Mouse (Mus musculus): ENCODE measurements around the gene Kcns3. TPM values are rescaled to one million over a fixed set of nuclear protein-coding genes. Genes with fewer than 3 reads are reported as not detected.

Kcns3 gene
- polyA plus RNA-seq, 1 experiment from 2014 or later, result 8.8 TPM

- H3K36me3 ChIP-seq (ENCODE audit: insufficient read depth, low read length), result no peaks in the 10 kb centered on the region
- peak; percentile 92 for TF ChIP-seq CTCF (IDR thresholded peaks at IDR 0.05)
- TF ChIP-seq EP300 (IDR thresholded peaks at IDR 0.05), result no peak
- H3K9me3 ChIP-seq (ENCODE audit: low read length), result no peaks in the 10 kb centered on the region
- H3K4me2 ChIP-seq (replicated peaks; ENCODE audit: low read depth, low read length), result peak overlapping the region; percentile 19
- no peak overlapping the region for H3K4me3 ChIP-seq (ENCODE audit: low read depth, low read length)
- H3K9ac ChIP-seq (replicated peaks; ENCODE audit: low read depth), result no peak overlapping the region
- H3K27ac ChIP-seq (ENCODE audit: low read length), result no peak overlapping the region
- no peaks in the 10 kb centered on the region for H3K4me1 ChIP-seq (ENCODE audit: insufficient read depth, low read depth, low read length)
- H3K27me3 ChIP-seq (replicated peaks; ENCODE audit: insufficient read depth, low read length), result no peaks in the 10 kb centered on the region
- peak; percentile 87 for DNase-seq (ENCODE audit: low spot score)
- peak; percentile 89 for ATAC-seq
- 24% methylated on average over 11 of the region's 11 CpGs for WGBS
These were observed 27.8 kb upstream of the Kcns3 start for GRCm38 (mm10) chr12:11178486-11179154.

GRCm38 (mm10) chr12:11177408-11178394, 26.8 kb upstream of the Kcns3 start:
- Histone ChIP-seq H3K4me1 (ENCODE audit: insufficient read depth, low read depth, low read length) (no peaks in the 10 kb centered on the region), H3K27me3 (replicated peaks; ENCODE audit: insufficient read depth, low read length) (no peaks in the 10 kb centered on the region), H3K9me3 (ENCODE audit: low read length) (no peaks in the 10 kb centered on the region), H3K9ac (replicated peaks; ENCODE audit: low read depth) (no peak overlapping the region), H3K27ac (ENCODE audit: low read length) (no peak overlapping the region), H3K4me3 (ENCODE audit: low read depth, low read length) (no peak overlapping the region), H3K36me3 (ENCODE audit: insufficient read depth, low read length) (no peaks in the 10 kb centered on the region), H3K4me2 (replicated peaks; ENCODE audit: low read depth, low read length) (no peak overlapping the region)
- peak; percentile 33 for DNase-seq (ENCODE audit: low spot score)
- WGBS, result 19% methylated on average over 5 of the region's 5 CpGs
- TF ChIP-seq EP300 (IDR thresholded peaks at IDR 0.05) (no peak), CTCF (IDR thresholded peaks at IDR 0.05) (peak; percentile 33; the same call in 1 of the 2 replicates)
- no peak for ATAC-seq

GRCm38 (mm10) chr12:11158670-11159069, 7.8 kb upstream of the Kcns3 start:
- TF ChIP-seq EP300 (IDR thresholded peaks at IDR 0.05), result no peak
- no peak for TF ChIP-seq CTCF (IDR thresholded peaks at IDR 0.05)
- Histone ChIP-seq H3K36me3 (ENCODE audit: insufficient read depth, low read length) (no peaks in the 10 kb centered on the region), H3K4me1 (ENCODE audit: insufficient read depth, low read depth, low read length) (no peaks in the 10 kb centered on the region), H3K27ac (ENCODE audit: low read length) (no peak overlapping the region), H3K27me3 (replicated peaks; ENCODE audit: insufficient read depth, low read length) (no peaks in the 10 kb centered on the region), H3K9me3 (ENCODE audit: low read length) (no peaks in the 10 kb centered on the region), H3K4me2 (replicated peaks; ENCODE audit: low read depth, low read length) (no peak overlapping the region), H3K4me3 (ENCODE audit: low read depth, low read length) (no peak overlapping the region), H3K9ac (replicated peaks; ENCODE audit: low read depth) (no peak overlapping the region)
- 90% methylated on average over 3 of the region's 3 CpGs for WGBS
- no peak for ATAC-seq
- DNase-seq (ENCODE audit: low spot score), result no peak

- no peak for ATAC-seq
- no peak for TF ChIP-seq CTCF (IDR thresholded peaks at IDR 0.05)
- TF ChIP-seq EP300 (IDR thresholded peaks at IDR 0.05), result no peak
- no peak for DNase-seq (ENCODE audit: low spot score)
- WGBS, result 100% methylated on average over 1 of the region's 1 CpGs
- H3K9me3 ChIP-seq (ENCODE audit: low read length), result no peaks in the 10 kb centered on the region
- H3K27ac ChIP-seq (ENCODE audit: low read length), result no peak overlapping the region
- no peak overlapping the region for H3K4me2 ChIP-seq (replicated peaks; ENCODE audit: low read depth, low read length)
- H3K9ac ChIP-seq (replicated peaks; ENCODE audit: low read depth), result no peak overlapping the region
- H3K36me3 ChIP-seq (ENCODE audit: insufficient read depth, low read length), result no peaks in the 10 kb centered on the region
- 0 out of 2 replicates have a peak, but pooled peaks cover 7% of the 10 kb centered on the region for H3K27me3 ChIP-seq (replicated peaks; ENCODE audit: insufficient read depth, low read length)
- H3K4me3 ChIP-seq (ENCODE audit: low read depth, low read length), result no peak overlapping the region
- H3K4me1 ChIP-seq (ENCODE audit: insufficient read depth, low read depth, low read length), result no peaks in the 10 kb centered on the region
These were observed 4.3 kb upstream of the Kcns3 start for GRCm38 (mm10) chr12:11155123-11155522.

DNA sequence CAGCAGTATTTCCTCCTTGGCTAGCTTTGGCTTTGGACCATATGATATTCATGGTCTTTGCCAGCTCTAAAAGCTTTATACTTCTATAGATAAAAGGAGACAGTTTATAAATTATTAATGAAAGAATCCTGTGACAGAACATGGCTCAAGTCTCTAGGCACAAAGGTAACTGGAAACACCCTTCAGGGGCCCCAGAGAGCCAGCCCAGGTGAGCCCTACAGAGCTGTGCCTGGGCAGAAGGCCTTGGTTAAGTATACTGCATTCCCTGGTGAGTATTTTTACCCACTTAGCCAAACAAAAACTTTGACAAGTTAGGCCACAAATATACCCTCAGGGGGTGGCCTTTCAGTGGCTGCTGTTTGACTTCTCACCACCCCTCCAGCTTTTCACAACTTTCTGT, 2.7 kb upstream of the Kcns3 start:
- Histone ChIP-seq H3K36me3 (ENCODE audit: insufficient read depth, low read length) (no peaks in the 10 kb centered on the region), H3K27me3 (replicated peaks; ENCODE audit: insufficient read depth, low read length) (peaks cover 14% of the 10 kb centered on the region), H3K27ac (ENCODE audit: low read length) (no peak overlapping the region), H3K4me3 (ENCODE audit: low read depth, low read length) (no peak overlapping the region), H3K4me1 (ENCODE audit: insufficient read depth, low read depth, low read length) (no peaks in the 10 kb centered on the region), H3K9me3 (ENCODE audit: low read length) (no peaks in the 10 kb centered on the region), H3K9ac (replicated peaks; ENCODE audit: low read depth) (no peak overlapping the region), H3K4me2 (replicated peaks; ENCODE audit: low read depth, low read length) (no peak overlapping the region)
- no peak for DNase-seq (ENCODE audit: low spot score)
- TF ChIP-seq EP300 (IDR thresholded peaks at IDR 0.05), result no peak
- no peak for TF ChIP-seq CTCF (IDR thresholded peaks at IDR 0.05)
- ATAC-seq, result no peak

DNA sequence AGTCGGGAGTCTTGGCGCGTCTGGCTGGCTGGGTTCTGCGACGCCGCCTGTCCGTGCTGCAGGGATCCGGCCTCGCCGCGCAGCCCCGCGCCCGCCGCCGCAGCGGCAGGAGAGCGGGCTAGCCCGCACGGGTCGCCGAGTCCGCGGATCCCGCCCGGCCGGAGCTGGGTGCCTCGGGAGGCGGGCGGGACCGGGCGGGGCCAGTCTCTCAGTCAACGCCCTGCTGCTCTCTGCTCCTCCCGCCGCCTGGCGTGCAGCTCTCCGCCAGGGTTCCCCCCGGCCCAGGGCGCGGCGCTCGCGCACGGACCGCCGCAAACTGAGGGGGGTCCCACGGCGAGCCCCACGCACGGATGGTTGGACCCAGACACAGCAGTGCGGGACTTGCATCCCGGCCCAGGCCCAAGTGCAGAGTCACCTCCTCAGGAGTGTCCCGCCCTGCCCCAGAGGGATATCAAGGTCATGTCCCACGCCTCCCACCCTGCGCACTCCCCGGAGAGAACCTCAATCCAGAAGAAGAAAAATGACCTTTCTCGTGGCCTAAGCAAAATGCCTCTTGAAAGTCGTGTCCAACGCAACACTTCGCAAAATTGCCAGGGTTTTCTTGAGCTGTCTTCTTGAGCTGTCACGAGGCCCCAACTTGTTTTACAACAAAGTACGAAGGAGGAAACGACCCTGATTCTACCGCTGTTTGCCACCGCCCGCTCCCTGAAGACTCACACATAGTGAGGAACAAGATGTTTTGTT, 492 bp downstream of the Kcns3 start:
- Histone ChIP-seq H3K27me3 (replicated peaks; ENCODE audit: insufficient read depth, low read length) (peaks cover 14% of the 10 kb centered on the region), H3K36me3 (ENCODE audit: insufficient read depth, low read length) (no peaks in the 10 kb centered on the region), H3K4me2 (replicated peaks; ENCODE audit: low read depth, low read length) (peak overlapping the region; percentile 85), H3K9ac (replicated peaks; ENCODE audit: low read depth) (peak overlapping the region; percentile 29), H3K4me1 (ENCODE audit: insufficient read depth, low read depth, low read length) (no peaks in the 10 kb centered on the region), H3K9me3 (ENCODE audit: low read length) (no peaks in the 10 kb centered on the region), H3K4me3 (ENCODE audit: low read depth, low read length) (peak overlapping the region; percentile 56), H3K27ac (ENCODE audit: low read length) (peak overlapping the region; percentile 43; the same call in 1 of the 2 replicates)
- ATAC-seq (peak; percentile 80), DNase-seq (ENCODE audit: low spot score) (peak; percentile 60)
- peak; percentile 30; the same call in 1 of the 2 replicates for TF ChIP-seq CTCF (IDR thresholded peaks at IDR 0.05)
- TF ChIP-seq EP300 (IDR thresholded peaks at IDR 0.05), result no peak
- 1% methylated on average over 35 of the region's 66 CpGs for WGBS

All from lung, postnatal 0 days (tissue).